Comparison of ENCODE assay signal across 37 mouse cellular contexts in the genomic region with DNA sequence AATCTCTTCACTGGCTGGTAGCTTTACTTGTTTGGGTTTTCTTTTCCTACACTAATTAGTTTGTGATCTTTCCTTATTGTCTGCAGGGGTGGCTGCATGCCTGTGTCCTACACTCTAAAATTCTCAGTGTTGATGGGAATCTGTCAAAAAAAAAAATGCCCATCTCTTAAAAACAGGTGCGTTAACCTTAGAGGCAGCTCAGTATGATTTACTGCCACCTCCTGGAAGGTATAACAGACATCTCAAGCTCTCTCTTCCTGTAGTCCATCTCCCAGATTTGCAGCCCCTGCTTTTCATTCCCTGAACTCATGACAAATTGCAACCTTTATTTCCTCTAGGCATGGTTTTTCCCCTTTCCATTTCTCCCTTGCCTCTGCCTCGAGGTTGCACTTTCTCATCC. TPM values are rescaled to one million over a fixed set of nuclear protein-coding genes. Genes with fewer than 3 reads are reported as not detected.
"Had no signal": no experiment of that assay in that cellular context is flagged by ENCODE, and none has a peak within 500 bp of the region (broad histone marks: within the 10 kb centered on the region; RNA-seq: fewer than 3 reads in every experiment).

No protein-coding gene starts in this region.

- H3K27me3 ChIP-seq: heart, embryonic 12.5 days; hindbrain, embryonic 12.5 days; intestine, embryonic 15.5 days; kidney, embryonic 15.5 days; limb, embryonic 12.5 days had no signal

- H3K36me3 ChIP-seq: heart, embryonic 10.5 days; heart, embryonic 12.5 days; hindbrain, embryonic 10.5 days; hindbrain, embryonic 12.5 days; intestine, embryonic 15.5 days; kidney, embryonic 15.5 days; limb, embryonic 10.5 days; limb, embryonic 12.5 days had no signal

- H3K4me1 ChIP-seq: heart, embryonic 10.5 days; heart, embryonic 12.5 days; hindbrain, embryonic 10.5 days; hindbrain, embryonic 12.5 days; intestine, embryonic 15.5 days; kidney, embryonic 15.5 days; limb, embryonic 10.5 days; limb, embryonic 12.5 days had no signal

- H3K9ac ChIP-seq: heart, embryonic 12.5 days; hindbrain, embryonic 12.5 days; hindbrain, embryonic 14.5 days; intestine, embryonic 15.5 days; kidney, embryonic 15.5 days; limb, embryonic 12.5 days had no signal

- H3K9me3 ChIP-seq: heart, embryonic 10.5 days; heart, embryonic 12.5 days; hindbrain, embryonic 10.5 days; hindbrain, embryonic 12.5 days; intestine, embryonic 15.5 days; kidney, embryonic 15.5 days; limb, embryonic 10.5 days; limb, embryonic 12.5 days had no signal

- H3K27ac ChIP-seq: heart, embryonic 10.5 days; hindbrain, embryonic 10.5 days; hindbrain, embryonic 12.5 days; hindbrain, embryonic 14.5 days; intestine, embryonic 15.5 days; kidney, embryonic 15.5 days; layer of hippocampus, adult 2 months; left cerebral cortex, adult 2 months; limb, embryonic 10.5 days; limb, embryonic 12.5 days had no signal

- DNase-seq: gastrocnemius, postnatal 14 days; gastrocnemius, postnatal 36 days; heart, adult 11 months; heart, postnatal 10 days; heart, postnatal 4 days; kidney, adult 18-20 months; kidney, adult 8-10 months; kidney, postnatal 10 days; kidney, postnatal 25 days; kidney, postnatal 4 days; liver had no signal

- ATAC-seq: hindbrain, embryonic 16.5 days; inflammation-experienced regulatory T-cells, adult 6 months; intestine, embryonic 15.5 days; intestine, postnatal 0 days had no signal

- H3K4me2 ChIP-seq: heart, embryonic 12.5 days; hindbrain, embryonic 12.5 days; hindbrain, embryonic 14.5 days; intestine, embryonic 15.5 days; kidney, embryonic 15.5 days; limb, embryonic 12.5 days; liver, embryonic 11.5 days had no signal

- H3K4me3 ChIP-seq: heart, embryonic 10.5 days; heart, embryonic 12.5 days; hindbrain, embryonic 10.5 days; hindbrain, embryonic 12.5 days; intestine, embryonic 15.5 days; kidney, embryonic 15.5 days; layer of hippocampus, adult 2 months; left cerebral cortex, adult 2 months; limb, embryonic 10.5 days; limb, embryonic 12.5 days had no signal

RNA-seq across cellular contexts. Expression of a gene that starts 44.3 kb away (rescaled TPM):
- total RNA-seq: gastrocnemius, adult 18-20 months; gastrocnemius, adult 8-10 months; gastrocnemius, postnatal 14 days; gastrocnemius, postnatal 36 days; heart, adult 8-10 months; heart, postnatal 10 days; heart, postnatal 25 days; heart, postnatal 4 days; layer of hippocampus, adult 2 months; layer of hippocampus, postnatal 10 days; layer of hippocampus, postnatal 25 days; left cerebral cortex, adult 2 months; left cerebral cortex, postnatal 14 days; left cerebral cortex, postnatal 36 days had no signal
- polyA plus RNA-seq: gonadal fat pad, adult 2 months; heart, embryonic 10.5 days; heart, embryonic 12.5 days; heart, embryonic 14.5 days; heart, embryonic 16.5 days; hindbrain, embryonic 10.5 days; hindbrain, embryonic 12.5 days; hindbrain, embryonic 16.5 days; intestine, embryonic 15.5 days; intestine, postnatal 0 days; kidney, embryonic 15.5 days; limb, embryonic 10.5 days; limb, embryonic 12.5 days; liver, embryonic 11.5 days had no signal
